Mouse (Mus musculus): ENCODE results near the gene Spn.

Gene Spn

GRCm38 (mm10) chr7:127140623-127141404, 3.2 kb upstream of the Spn start:
- DNase-seq (ENCODE audit: low read depth, low spot score): no peak

GRCm38 (mm10) chr7:127139562-127139961, 1.9 kb upstream of the Spn start:
- DNase-seq (ENCODE audit: low read depth, low spot score): no peak

DNA sequence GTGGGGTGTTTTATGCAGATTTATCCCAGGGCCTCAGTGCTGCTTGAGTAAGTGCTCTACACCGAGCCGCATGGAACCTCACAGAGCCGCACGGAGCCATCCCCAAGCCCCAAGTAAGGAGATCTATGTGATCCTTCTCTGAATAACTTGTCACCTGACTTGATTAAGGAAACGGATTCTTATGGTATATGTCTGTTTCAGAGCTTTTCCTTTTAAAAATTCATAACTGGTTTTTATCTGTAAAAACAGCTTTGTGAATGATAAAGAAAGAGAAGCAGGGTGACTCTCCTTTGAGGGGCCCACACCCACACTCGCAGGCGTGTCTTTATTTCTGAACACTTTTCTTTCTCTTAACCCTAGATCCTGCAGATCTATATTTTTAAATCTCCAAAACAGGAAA, 1.5 kb upstream of the Spn start:
- DNase-seq (ENCODE audit: low read depth, low spot score): no peak

DNA sequence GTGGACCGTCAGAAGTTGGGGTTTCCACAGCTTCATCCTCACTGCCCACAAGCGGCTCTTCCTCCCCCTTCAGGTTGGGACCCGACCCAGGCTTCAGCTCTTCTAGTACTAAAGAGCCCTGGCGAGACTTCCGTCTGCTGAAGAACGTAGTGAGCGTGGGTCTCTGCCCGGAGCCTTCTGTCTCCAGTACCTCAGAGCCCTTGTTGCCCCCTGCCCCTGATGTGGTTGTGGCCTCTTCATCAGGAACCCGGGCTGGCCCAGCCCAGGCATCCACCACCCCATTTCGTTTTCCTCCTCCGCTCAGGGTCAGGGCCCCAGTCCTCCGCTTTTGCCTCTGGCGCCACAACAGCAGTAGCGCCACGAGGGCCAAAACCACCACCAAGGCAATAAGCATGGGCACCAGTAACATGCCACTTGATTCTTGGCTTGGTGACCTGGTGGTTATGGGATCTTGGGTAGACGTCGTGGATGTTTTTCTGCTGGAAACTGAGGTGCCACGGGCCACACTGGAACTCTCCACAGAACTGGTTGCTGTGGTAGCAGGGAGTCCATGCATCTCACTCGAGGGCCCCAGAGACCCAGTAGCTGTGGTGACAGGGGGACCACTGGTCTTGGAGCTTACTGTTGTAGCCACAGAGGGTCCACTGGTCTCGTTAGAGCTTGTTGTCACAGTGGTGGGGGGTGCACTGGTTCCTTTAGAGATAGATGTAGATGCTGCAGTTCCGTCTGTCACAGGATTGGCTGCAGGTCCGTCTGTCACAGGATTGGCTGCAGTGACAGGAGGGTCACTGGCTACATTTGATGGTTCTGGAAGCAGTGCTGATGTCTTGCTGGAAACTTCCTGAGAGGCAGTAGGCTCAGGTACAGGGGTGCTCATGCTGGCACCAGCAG, 1.2 kb downstream of the Spn start:
- DNase-seq (ENCODE audit: low read depth, low spot score): no peak

GRCm38 (mm10) chr7:127134821-127135447, 2.7 kb downstream of the Spn start:
- DNase-seq (ENCODE audit: low read depth, low spot score): peak; percentile 43

GRCm38 (mm10) chr7:127133125-127133524, 4.5 kb downstream of the Spn start:
- peak; percentile 59 for DNase-seq (ENCODE audit: low read depth, low spot score)

GRCm38 (mm10) chr7:127129638-127130037, 8.0 kb downstream of the Spn start:
- peak; percentile 91 for DNase-seq (ENCODE audit: low read depth, low spot score)

GRCm38 (mm10) chr7:127121911-127122270, 15.7 kb downstream of the Spn start, which contains the start of gene Qprt:
Gene Qprt, minus strand, starts transcription at chr7:127122226.
- no peak for DNase-seq (ENCODE audit: low read depth, low spot score)

DNA sequence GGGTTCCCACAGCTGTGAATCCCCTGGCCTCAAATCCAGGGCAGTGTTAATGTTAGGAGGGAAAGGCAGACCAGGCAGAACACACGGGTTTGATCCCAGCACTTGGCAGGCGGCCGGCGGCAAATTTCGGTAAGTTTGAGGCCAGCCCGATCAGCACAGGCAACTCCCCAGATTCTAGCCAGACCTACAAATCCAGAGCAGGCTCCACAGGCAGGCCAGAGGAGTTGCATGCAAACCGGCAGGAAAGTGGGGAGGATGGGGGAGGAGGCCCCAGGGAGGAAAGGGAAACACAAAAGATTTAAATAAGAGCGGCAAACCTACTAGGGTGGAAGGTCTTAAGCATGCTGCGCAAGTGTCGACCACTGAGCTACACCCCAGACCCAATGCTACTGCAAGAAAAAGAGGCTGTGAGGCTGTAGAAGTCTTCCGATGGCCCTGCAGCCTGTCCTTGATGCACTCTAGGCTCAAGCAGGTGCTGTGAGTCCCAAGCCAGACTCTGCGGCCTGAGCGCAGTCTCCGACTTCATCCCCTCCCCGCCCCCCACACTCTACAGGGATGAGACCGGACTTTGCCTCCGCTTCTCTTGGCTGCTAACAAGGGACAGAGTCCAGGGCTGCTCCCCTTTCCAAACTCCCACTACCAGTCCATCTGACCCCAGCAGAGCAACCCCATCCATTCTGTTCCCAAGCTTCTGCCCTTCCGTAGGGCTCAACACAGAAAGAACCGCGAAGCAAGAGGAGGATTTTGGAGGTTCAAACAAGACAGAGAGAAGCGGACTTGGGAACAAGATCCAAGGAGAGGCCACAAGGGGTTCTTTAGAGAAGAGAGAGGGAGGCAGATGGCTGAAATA, 16.3 kb downstream of the Spn start:
- DNase-seq (ENCODE audit: low read depth, low spot score): no peak

GRCm38 (mm10) chr7:127118671-127119445, 18.8 kb downstream of the Spn start:
- no peak for DNase-seq (ENCODE audit: low read depth, low spot score)

GRCm38 (mm10) chr7:127117948-127118347, 19.7 kb downstream of the Spn start:
- DNase-seq (ENCODE audit: low read depth, low spot score): peak; percentile 55

- peak; percentile 59 for DNase-seq (ENCODE audit: low read depth, low spot score)
These were observed 21.2 kb downstream of the Spn start for GRCm38 (mm10) chr7:127116331-127116935.

GRCm38 (mm10) chr7:127114920-127115319, 22.7 kb downstream of the Spn start:
- no peak for DNase-seq (ENCODE audit: low read depth, low spot score)

- peak; percentile 51 for DNase-seq (ENCODE audit: low read depth, low spot score)
These were observed 23.9 kb downstream of the Spn start for GRCm38 (mm10) chr7:127113614-127114259.

- DNase-seq (ENCODE audit: low read depth, low spot score): peak; percentile 69
These were observed 24.6 kb downstream of the Spn start for GRCm38 (mm10) chr7:127112921-127113597.

DNA sequence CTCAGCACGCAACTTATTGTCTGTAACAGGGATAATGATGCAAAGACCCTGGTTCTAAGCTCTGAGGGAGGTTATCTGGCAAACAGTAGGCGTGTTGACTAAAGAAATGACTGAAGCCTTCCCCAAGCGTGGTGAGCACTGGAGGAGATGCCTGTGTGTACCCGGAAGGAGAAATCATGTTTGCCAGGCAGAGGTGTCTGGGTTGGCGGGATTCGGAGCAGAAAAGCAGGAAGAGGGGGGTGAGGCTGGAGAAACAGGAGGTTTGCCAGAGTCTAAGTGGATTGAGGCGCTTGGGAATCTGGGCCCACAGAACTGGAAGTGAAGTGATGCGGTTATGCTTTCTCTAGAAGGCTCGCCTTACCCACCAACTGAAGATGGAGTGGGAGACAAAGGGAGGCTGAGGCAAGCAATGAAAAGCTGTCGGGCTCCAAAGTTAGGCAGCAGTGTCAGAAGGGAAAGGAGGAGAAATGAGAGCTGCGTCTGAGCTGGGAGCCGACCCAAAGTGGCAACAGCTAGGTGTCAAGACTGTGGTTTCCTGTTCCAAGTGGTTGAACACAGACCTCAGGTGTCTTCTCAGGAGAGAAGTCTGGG, 25.3 kb downstream of the Spn start:
- peak; percentile 75 for DNase-seq (ENCODE audit: low read depth, low spot score)

DNA sequence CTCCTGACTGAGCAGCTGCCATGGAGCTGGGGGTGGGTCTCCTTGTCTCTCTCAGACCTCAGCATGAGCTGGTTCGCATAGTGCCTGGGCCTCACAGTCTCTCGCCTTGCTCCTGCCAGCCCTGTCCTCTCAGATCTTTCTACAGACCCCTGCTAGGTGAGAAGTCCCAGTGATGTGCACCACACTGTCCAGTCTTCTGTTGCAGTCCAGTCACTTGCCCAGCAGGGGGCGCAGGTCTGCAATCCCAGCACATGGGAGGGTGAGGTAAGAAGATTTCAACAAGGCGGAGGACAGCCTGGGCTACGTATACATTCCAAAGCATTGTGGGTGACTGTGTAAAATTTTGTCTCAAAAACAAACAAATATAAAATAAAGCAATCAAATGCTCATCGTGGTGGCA, 26.2 kb downstream of the Spn start:
- DNase-seq (ENCODE audit: low read depth, low spot score): peak; percentile 65

DNA sequence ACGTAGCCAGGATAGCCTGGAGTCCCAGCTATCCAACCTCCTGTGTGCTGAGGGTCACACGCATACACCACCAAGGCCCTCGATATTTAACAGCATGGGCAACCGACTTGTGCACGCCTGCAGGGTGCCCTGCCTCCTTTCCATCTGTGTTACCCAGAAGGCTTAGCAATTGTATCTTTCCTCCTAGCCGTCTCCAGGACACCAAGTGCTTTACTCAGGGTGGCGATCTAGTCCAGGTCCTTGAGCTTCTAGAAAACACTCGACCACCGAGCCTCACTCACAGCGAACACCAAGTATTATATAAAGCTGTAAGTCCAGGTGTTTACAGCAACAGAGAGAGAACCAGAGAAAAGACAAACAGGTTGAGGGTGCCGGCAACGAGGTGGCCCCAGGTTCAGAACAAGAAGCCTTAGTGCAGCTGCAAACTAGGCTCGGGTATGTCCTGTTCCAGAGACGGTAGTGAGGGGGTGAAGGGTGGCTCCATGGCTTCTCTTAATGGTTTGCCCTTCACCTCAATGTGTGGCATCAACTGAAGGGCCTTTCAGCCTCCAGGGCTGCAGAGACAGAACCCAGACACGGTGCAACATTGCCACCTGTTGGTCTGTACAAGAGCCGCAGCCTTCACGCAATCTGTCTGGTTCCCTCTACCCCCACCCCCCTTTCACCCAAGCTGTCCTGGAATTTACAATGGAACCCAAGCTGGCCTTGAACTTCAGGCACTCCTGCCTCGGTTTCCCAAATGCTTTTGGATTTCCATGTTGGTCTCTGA, 27.2 kb downstream of the Spn start:
- peak; percentile 94 for DNase-seq (ENCODE audit: low read depth, low spot score)

Measured in brain, adult 2 months (tissue).